Mouse (Mus musculus): ENCODE results near the gene Pax3.

GRCm38 (mm10) chr1:78203086-78203614 lies 6.2 kb upstream of the Pax3 start:
- TF ChIP-seq TAL1 (IDR thresholded peaks at IDR 0.05; ENCODE audit: low read length): no peak
- no peak for TF ChIP-seq GATA1 (IDR thresholded peaks at IDR 0.05; ENCODE audit: low read length)
